22 mouse cellular contexts compared by ENCODE assay signal in genomic region chr9:53399537-53399936, GRCm38 (mm10). TPM values are rescaled to one million over a fixed set of nuclear protein-coding genes. Genes with fewer than 3 reads are reported as not detected.
"Had no signal": no experiment of that assay in that cellular context is flagged by ENCODE, and none has a peak within 500 bp of the region (broad histone marks: within the 10 kb centered on the region; RNA-seq: fewer than 3 reads in every experiment).

No protein-coding gene starts in this region.

- DNase-seq: kidney, adult 8-10 months; kidney, postnatal 25 days; liver; lung, adult 18-20 months; lung, postnatal 10 days; lung, postnatal 36 days; right cerebral cortex, postnatal 25 days; thymus, adult 18-20 months; thymus, postnatal 36 days had no signal

- H3K9me3 ChIP-seq: limb, embryonic 10.5 days; limb, embryonic 13.5 days; liver, embryonic 12.5 days; liver, embryonic 15.5 days; lung, embryonic 15.5 days; megakaryocyte, embryonic 14.5 days; midbrain, embryonic 12.5 days; midbrain, embryonic 15.5 days; neural tube, embryonic 12.5 days; neural tube, embryonic 15.5 days had no signal

- H3K36me3 ChIP-seq: limb, embryonic 10.5 days; liver, embryonic 15.5 days; midbrain, embryonic 12.5 days; midbrain, embryonic 15.5 days; neural tube, embryonic 12.5 days; neural tube, embryonic 15.5 days had no signal

- H3K4me1 ChIP-seq: liver, embryonic 15.5 days had no signal

- H3K4me2 ChIP-seq: limb, embryonic 13.5 days; liver, embryonic 12.5 days; liver, embryonic 15.5 days; lung, embryonic 15.5 days; midbrain, embryonic 12.5 days; midbrain, embryonic 15.5 days; neural tube, embryonic 12.5 days; neural tube, embryonic 15.5 days had no signal

- H3K27ac ChIP-seq: kidney, postnatal 0 days; limb, embryonic 10.5 days; limb, embryonic 13.5 days; liver, embryonic 12.5 days; liver, embryonic 15.5 days; lung, embryonic 15.5 days; midbrain, embryonic 12.5 days; midbrain, embryonic 15.5 days; neural tube, embryonic 12.5 days; neural tube, embryonic 15.5 days had no signal

- ATAC-seq: intestine, postnatal 0 days; liver, embryonic 12.5 days; midbrain, embryonic 15.5 days had no signal

- H3K9ac ChIP-seq: limb, embryonic 13.5 days; liver, embryonic 12.5 days; liver, embryonic 15.5 days; lung, embryonic 15.5 days; midbrain, embryonic 12.5 days; midbrain, embryonic 15.5 days; neural tube, embryonic 12.5 days; neural tube, embryonic 15.5 days had no signal

- H3K4me3 ChIP-seq: limb, embryonic 10.5 days; limb, embryonic 13.5 days; liver, embryonic 12.5 days; liver, embryonic 15.5 days; lung, embryonic 15.5 days; megakaryocyte, embryonic 14.5 days; midbrain, embryonic 12.5 days; midbrain, embryonic 15.5 days; neural tube, embryonic 12.5 days; neural tube, embryonic 15.5 days had no signal

- H3K27me3 ChIP-seq: limb, embryonic 13.5 days; liver, embryonic 12.5 days; liver, embryonic 15.5 days; lung, embryonic 15.5 days; megakaryocyte, embryonic 14.5 days; midbrain, embryonic 12.5 days; midbrain, embryonic 15.5 days; neural tube, embryonic 12.5 days; neural tube, embryonic 15.5 days had no signal

RNA-seq across cellular contexts. Expression of gene 4930550C14Rik, which starts 2.6 kb away (rescaled TPM):
- polyA plus RNA-seq: small intestine, adult 2 months had no signal
